Mouse (Mus musculus) macrophage (primary cell): ENCODE measurements around the gene Clpb. TPM values are rescaled to one million over a fixed set of nuclear protein-coding genes. Genes with fewer than 3 reads are reported as not detected.

Source experiments
- H3K27ac ChIP-seq: fragments of 350-480 bp; formaldehyde crosslinking; 2 replicates; pipeline ENCODE4 v1.9.0; 2021
- H3K36me3 ChIP-seq: fragments of 350-480 bp; formaldehyde crosslinking; 2 replicates; pipeline ENCODE4 v1.9.0; 2021; ENCODE audit errors: inconsistent target
- H3K4me3 ChIP-seq: fragments of 350-480 bp; formaldehyde crosslinking; 2 replicates; pipeline ENCODE4 v1.9.0; 2021; ENCODE audit errors: inconsistent target
- H3K79me2 ChIP-seq: fragments of 350-480 bp; formaldehyde crosslinking; 2 replicates; pipeline ENCODE4 v1.9.0; 2021; ENCODE audit errors: inconsistent target
- WGBS: methylation state at CpG from one replicate; pipeline ENCODE4 v1.1.7; 2026; ENCODE audit warnings: inconsistent platforms; ENCODE audit not compliant: missing documents; 5-methylcytosine and 5-hydroxymethylcytosine counted together
- polyA plus RNA-seq: library from polyadenylated mRNA; stranded (reverse); fragments of 250-400 nt; gene quantifications from 3 replicates; pipeline ENCODE4 v1.2.4, GENCODE M21; 2018; ENCODE audit warnings: inconsistent platforms

The Clpb gene
- polyA plus RNA-seq, 1 experiment from 2014 or later, result 11.3 TPM

GRCm38 (mm10) chr7:101725081-101725480 is 61.6 kb downstream of the Clpb start:
- no peak overlapping the region for H3K4me3 ChIP-seq
- no peaks in the 10 kb centered on the region for H3K36me3 ChIP-seq
- WGBS, result 80% methylated on average over 4 of the region's 4 CpGs
- no peaks in the 10 kb centered on the region for H3K79me2 ChIP-seq
- H3K27ac ChIP-seq, result no peak overlapping the region

DNA sequence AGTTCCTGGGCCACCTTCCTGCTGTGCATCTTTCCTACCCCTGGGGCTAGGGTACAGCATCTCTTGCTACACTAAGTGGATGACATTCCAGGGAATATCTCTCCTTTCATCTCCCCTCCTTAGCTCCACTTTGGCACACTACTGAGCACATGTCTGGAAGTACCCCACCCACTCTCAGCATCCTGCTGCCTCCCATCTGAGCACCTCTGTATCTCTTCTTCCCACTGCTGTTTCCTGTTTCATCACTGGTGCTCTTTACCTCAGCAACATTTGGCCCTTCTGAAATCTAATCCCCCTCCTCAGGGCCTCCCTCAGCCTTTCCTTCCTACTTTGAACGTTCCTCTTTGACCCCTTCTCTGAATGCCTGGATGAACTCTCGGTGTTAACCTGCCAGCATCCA is 63.5 kb downstream of the Clpb start:
- Histone ChIP-seq H3K27ac (no peak overlapping the region), H3K36me3 (no peaks in the 10 kb centered on the region), H3K4me3 (no peak overlapping the region), H3K79me2 (no peaks in the 10 kb centered on the region)
- 58% methylated on average over 2 of the region's 2 CpGs for WGBS

DNA sequence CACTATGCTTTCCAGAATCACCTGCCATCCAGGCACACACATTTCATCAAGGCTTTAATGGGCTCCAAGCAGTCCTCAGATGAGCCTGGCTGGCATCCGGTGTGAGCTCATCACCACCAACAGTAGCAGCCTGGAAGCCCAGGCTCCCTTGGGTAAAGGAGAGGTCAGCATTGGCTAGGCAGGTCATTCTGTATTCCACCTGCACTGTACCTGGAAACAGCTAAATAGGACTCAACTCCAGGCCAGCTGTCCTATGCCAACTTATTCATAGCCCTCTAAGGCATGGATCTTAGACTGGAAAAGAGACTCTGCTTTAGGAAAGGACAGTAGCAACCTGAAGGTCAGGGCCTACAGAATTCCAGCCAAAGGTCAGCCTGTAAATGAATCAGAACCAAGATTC is 68.7 kb downstream of the Clpb start:
- Histone ChIP-seq H3K4me3 (no peak overlapping the region), H3K27ac (no peak overlapping the region), H3K36me3 (no peaks in the 10 kb centered on the region), H3K79me2 (no peaks in the 10 kb centered on the region)
- 95% methylated on average over 1 of the region's 1 CpGs for WGBS

- Histone ChIP-seq H3K4me3 (no peak overlapping the region), H3K79me2 (no peaks in the 10 kb centered on the region)
- 96% methylated on average over 2 of the region's 2 CpGs for WGBS
Observed at GRCm38 (mm10) chr7:101733042-101733441, 69.6 kb downstream of the Clpb start.

DNA sequence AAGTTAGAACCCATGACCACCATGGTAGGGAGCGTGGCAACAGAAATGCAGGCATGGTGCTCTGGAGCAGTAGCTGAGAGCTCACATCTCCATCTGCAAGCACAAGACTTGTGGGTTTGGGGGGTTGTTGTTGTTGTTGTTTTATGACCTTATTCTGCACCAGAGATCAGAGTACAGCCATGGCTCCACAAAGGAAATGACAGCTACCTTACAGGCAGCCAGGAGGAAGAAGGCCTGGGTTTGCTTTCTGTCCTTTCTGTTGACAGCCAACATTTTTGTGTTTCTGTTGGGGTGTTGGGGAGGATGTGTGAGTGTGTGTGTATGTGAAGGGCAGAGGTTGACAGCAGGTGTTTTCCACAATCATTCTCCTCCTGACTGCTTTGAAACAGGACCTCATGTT is 71.9 kb downstream of the Clpb start:
- Histone ChIP-seq H3K4me3 (no peak overlapping the region), H3K27ac (no peak overlapping the region), H3K36me3 (no peaks in the 10 kb centered on the region), H3K79me2 (no peaks in the 10 kb centered on the region)
- 93% methylated on average over 1 of the region's 1 CpGs for WGBS

More at GRCm38 (mm10) chr7:101733042-101733441, 69.6 kb downstream of the Clpb start:
- Histone ChIP-seq H3K36me3 (no peaks in the 10 kb centered on the region), H3K27ac (no peak overlapping the region)

GRCm38 (mm10) chr7:101737735-101738134 is 74.3 kb downstream of the Clpb start:
- no peaks in the 10 kb centered on the region for H3K79me2 ChIP-seq

GRCm38 (mm10) chr7:101739602-101740001 is 76.2 kb downstream of the Clpb start:
- 75% methylated on average over 1 of the region's 1 CpGs for WGBS
- Histone ChIP-seq H3K79me2 (no peaks in the 10 kb centered on the region), H3K4me3 (no peak overlapping the region), H3K36me3 (no peaks in the 10 kb centered on the region), H3K27ac (no peak overlapping the region)

More at GRCm38 (mm10) chr7:101737735-101738134, 74.3 kb downstream of the Clpb start:
- 96% methylated on average over 3 of the region's 3 CpGs for WGBS
- no peak overlapping the region for H3K27ac ChIP-seq
- no peaks in the 10 kb centered on the region for H3K36me3 ChIP-seq
- no peak overlapping the region for H3K4me3 ChIP-seq

- Histone ChIP-seq H3K79me2 (no peaks in the 10 kb centered on the region), H3K36me3 (no peaks in the 10 kb centered on the region), H3K27ac (no peak overlapping the region), H3K4me3 (no peak overlapping the region)
- 83% methylated on average over 4 of the region's 4 CpGs for WGBS
Observed at GRCm38 (mm10) chr7:101743487-101743886, 80.1 kb downstream of the Clpb start.

- Histone ChIP-seq H3K36me3 (no peaks in the 10 kb centered on the region), H3K4me3 (no peak overlapping the region), H3K27ac (no peak overlapping the region), H3K79me2 (no peaks in the 10 kb centered on the region)
- 95% methylated on average over 12 of the region's 12 CpGs for WGBS
Observed at GRCm38 (mm10) chr7:101746559-101747334, 83.3 kb downstream of the Clpb start.

- Histone ChIP-seq H3K27ac (no peak overlapping the region), H3K4me3 (no peak overlapping the region), H3K36me3 (no peaks in the 10 kb centered on the region), H3K79me2 (no peaks in the 10 kb centered on the region)
- WGBS, result 86% methylated on average over 2 of the region's 2 CpGs
Observed at GRCm38 (mm10) chr7:101750268-101750667, 86.8 kb downstream of the Clpb start.

DNA sequence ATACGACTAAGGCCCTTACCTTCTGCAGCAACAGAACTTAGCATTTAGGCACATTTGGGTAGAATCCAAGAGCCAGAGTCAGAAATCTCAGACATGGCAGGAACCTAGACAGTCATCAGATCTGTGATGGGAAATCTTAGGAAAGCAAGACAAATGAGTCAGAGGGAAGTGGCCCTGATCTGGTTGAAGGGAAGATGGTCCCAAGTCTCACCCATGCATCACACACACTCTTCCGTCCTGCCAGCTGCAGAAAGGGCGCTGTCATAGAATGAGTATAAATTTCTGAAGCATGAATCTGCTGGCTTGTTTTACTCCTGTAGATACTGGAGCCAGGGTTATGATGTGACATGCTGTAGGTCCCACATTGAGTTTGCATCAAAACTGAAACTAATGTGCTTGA is 88.9 kb downstream of the Clpb start:
- 98% methylated on average over 3 of the region's 3 CpGs for WGBS

GRCm38 (mm10) chr7:101753492-101753891 is 90.1 kb downstream of the Clpb start:
- H3K36me3 ChIP-seq, result no peaks in the 10 kb centered on the region
- no peak overlapping the region for H3K4me3 ChIP-seq
- no peak overlapping the region for H3K27ac ChIP-seq
- 97% methylated on average over 5 of the region's 5 CpGs for WGBS
- H3K79me2 ChIP-seq, result no peaks in the 10 kb centered on the region

More for the DNA sequence above, 88.9 kb downstream of the Clpb start:
- no peaks in the 10 kb centered on the region for H3K36me3 ChIP-seq
- no peak overlapping the region for H3K27ac ChIP-seq
- H3K79me2 ChIP-seq, result no peaks in the 10 kb centered on the region
- no peak overlapping the region for H3K4me3 ChIP-seq

DNA sequence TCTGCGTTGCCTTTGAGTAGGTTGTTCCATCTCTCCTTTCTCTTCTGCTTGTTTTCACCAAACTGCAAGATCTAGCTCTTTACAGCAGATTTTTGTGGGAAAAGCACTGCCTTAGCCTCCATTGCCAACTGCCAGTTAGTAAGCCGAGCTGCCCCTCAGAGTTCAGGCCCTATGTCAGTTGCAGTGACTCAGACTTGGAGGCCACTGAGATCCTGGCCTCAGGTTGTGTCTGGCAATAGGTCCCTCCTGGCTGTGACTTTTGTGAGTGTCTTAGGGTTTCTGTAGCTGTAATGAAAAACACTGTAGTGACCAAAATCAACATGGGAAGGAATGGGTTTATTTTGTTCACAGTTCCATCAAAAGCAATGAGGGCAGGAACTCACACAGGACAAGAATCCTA is 91.0 kb downstream of the Clpb start:
- H3K27ac ChIP-seq, result no peak overlapping the region
- H3K79me2 ChIP-seq, result no peaks in the 10 kb centered on the region
- H3K36me3 ChIP-seq, result no peaks in the 10 kb centered on the region
- WGBS, result 92% methylated on average over 2 of the region's 2 CpGs
- H3K4me3 ChIP-seq, result no peak overlapping the region

GRCm38 (mm10) chr7:101755301-101755700 is 91.9 kb downstream of the Clpb start:
- H3K4me3 ChIP-seq, result no peak overlapping the region
- H3K79me2 ChIP-seq, result no peaks in the 10 kb centered on the region
- no peak overlapping the region for H3K27ac ChIP-seq
- H3K36me3 ChIP-seq, result no peaks in the 10 kb centered on the region
- 99% methylated on average over 6 of the region's 6 CpGs for WGBS

- H3K4me3 ChIP-seq, result no peak overlapping the region
- H3K27ac ChIP-seq, result no peak overlapping the region
- WGBS, result 94% methylated on average over 11 of the region's 11 CpGs
- no peaks in the 10 kb centered on the region for H3K79me2 ChIP-seq
- no peaks in the 10 kb centered on the region for H3K36me3 ChIP-seq
Observed at GRCm38 (mm10) chr7:101761899-101762780, 98.7 kb downstream of the Clpb start.
